Mouse (Mus musculus) A20 (cell line): Measurements from ENCODE around the gene Baz2a.
A peak's percentile ranks its signal among the peaks of the same experiment; 100 is the strongest.
"Not testable (repeated sequence)": the region's sequence is repeated elsewhere in the genome, so short reads cannot be mapped to it uniquely, and the experiment has no call there.

ENCODE experiments used
- DNase-seq: peaks from one replicate; pipeline ENCODE4 v3.0.0-alpha.2; 2011; ENCODE audit warnings: low read depth, low spot score

The Baz2a gene

GRCm38 (mm10) chr10:128091564-128092505, at the start of gene Baz2a:
Gene Baz2a, plus strand, starts transcription at chr10:128091577.
- peak; percentile 91 for DNase-seq

- DNase-seq, result no peak
Observed at GRCm38 (mm10) chr10:128041636-128042035, 49.7 kb upstream of the Baz2a start.

GRCm38 (mm10) chr10:128042466-128042865, 48.9 kb upstream of the Baz2a start:
- DNase-seq, result no peak

GRCm38 (mm10) chr10:128043041-128043835, 48.1 kb upstream of the Baz2a start:
- no peak for DNase-seq

- DNase-seq, result no peak
Observed at GRCm38 (mm10) chr10:128048157-128048556, 43.2 kb upstream of the Baz2a start.

GRCm38 (mm10) chr10:128049741-128050140, 41.6 kb upstream of the Baz2a start:
- DNase-seq, result no peak

GRCm38 (mm10) chr10:128050355-128050754, 41.0 kb upstream of the Baz2a start:
- DNase-seq, result no peak

GRCm38 (mm10) chr10:128051589-128051988, 39.8 kb upstream of the Baz2a start:
- no peak for DNase-seq

- DNase-seq, result not testable (repeated sequence)
Observed at GRCm38 (mm10) chr10:128052136-128052535, 39.2 kb upstream of the Baz2a start.

- DNase-seq, result no peak
Observed at GRCm38 (mm10) chr10:128053001-128053400, 38.4 kb upstream of the Baz2a start.

- no peak for DNase-seq
Observed at GRCm38 (mm10) chr10:128058184-128058583, 33.2 kb upstream of the Baz2a start.

- peak; percentile 98 for DNase-seq
Observed at GRCm38 (mm10) chr10:128058601-128059151, 32.7 kb upstream of the Baz2a start, which contains the start of gene Ptges3. Gene Ptges3, plus strand, starts transcription at chr10:128058954.

GRCm38 (mm10) chr10:128059207-128059981, 32.0 kb upstream of the Baz2a start:
- DNase-seq, result peak; percentile 81

- no peak for DNase-seq
Observed at GRCm38 (mm10) chr10:128061109-128061508, 30.3 kb upstream of the Baz2a start.

- DNase-seq, result no peak
Observed at GRCm38 (mm10) chr10:128062221-128062989, 29.0 kb upstream of the Baz2a start.

- DNase-seq, result no peak
Observed at GRCm38 (mm10) chr10:128066072-128066471, 25.3 kb upstream of the Baz2a start.

GRCm38 (mm10) chr10:128069201-128069600, 22.2 kb upstream of the Baz2a start:
- no peak for DNase-seq

GRCm38 (mm10) chr10:128070432-128070831, 20.9 kb upstream of the Baz2a start:
- not testable (repeated sequence) for DNase-seq

- DNase-seq, result not testable (repeated sequence)
Observed at GRCm38 (mm10) chr10:128078269-128078668, 13.1 kb upstream of the Baz2a start.

GRCm38 (mm10) chr10:128080496-128080895, 10.9 kb upstream of the Baz2a start:
- peak; percentile 71 for DNase-seq
